Mouse (Mus musculus) hindbrain, embryonic 14.5 days (tissue): ENCODE measurements at regions not wholly inside any gene's neighbourhood (a gene's known extent, or its start where the extent isn't known, plus 50 kb on each side); places are given as distances from the start of the nearest gene placed in this dataset.
A peak's percentile ranks its signal among the peaks of the same experiment; 100 is the strongest.

Experiments
- ATAC-seq: fragments of 200-750 bp; cut with Nextera tagmentation; 2 replicates; pipeline ENCODE4 v1.8.0; 2017; ENCODE audit warnings: moderate number of reproducible peaks, mild to moderate bottlenecking, moderate TSS enrichment, moderate library complexity; ENCODE audit not compliant: low FRiP score
- DNase-seq: peaks from one replicate; pipeline ENCODE4 v3.0.0-alpha.2; 2015; ENCODE audit warnings: low spot score
- H3K27ac ChIP-seq: fragments of 300-500 bp; sonication (generic); 2 replicates; pipeline ENCODE4 v1.5.1; 2014; ENCODE audit warnings: mild to moderate bottlenecking, moderate library complexity
- H3K27me3 ChIP-seq: fragments of 300-500 bp; sonication (generic); 2 replicates; pipeline ENCODE4 v1.6.1; 2014; ENCODE audit warnings: mild to moderate bottlenecking, low read length, mixed read lengths; ENCODE audit not compliant: control insufficient read depth, insufficient read depth
- H3K36me3 ChIP-seq: fragments of 300-500 bp; sonication (generic); replicated peaks from 2 replicates; pipeline ENCODE4 v1.6.1; 2014; ENCODE audit not compliant: control insufficient read depth, insufficient read depth
- H3K4me1 ChIP-seq: fragments of 300-500 bp; sonication (generic); replicated peaks from 2 replicates; pipeline ENCODE4 v1.6.1; 2014; ENCODE audit warnings: antibody characterized with exemption, low read length, mixed read lengths; ENCODE audit not compliant: control insufficient read depth, insufficient read depth
- H3K4me2 ChIP-seq: fragments of 300-500 bp; sonication (generic); replicated peaks from 2 replicates; pipeline ENCODE4 v1.6.1; 2014; ENCODE audit warnings: mild to moderate bottlenecking, moderate library complexity
- H3K4me3 ChIP-seq: fragments of 300-500 bp; sonication (generic); replicated peaks from 2 replicates; pipeline ENCODE4 v1.5.1; 2014; ENCODE audit warnings: mild to moderate bottlenecking, low read length
- H3K9ac ChIP-seq: fragments of 300-500 bp; sonication (generic); 2 replicates; pipeline ENCODE4 v1.6.1; 2014
- H3K9me3 ChIP-seq: fragments of 300-500 bp; sonication (generic); 2 replicates; pipeline ENCODE4 v1.6.1; 2016; ENCODE audit warnings: low read length; ENCODE audit not compliant: control insufficient read depth
- WGBS: fragments of 180-500 bp; shearing (Covaris S2); extraction: QIAGEN DNeasy Blood & Tissue Kit; methylation state at CpG from one replicate; pipeline ENCODE4 v1.1.7; 2014; 5-methylcytosine and 5-hydroxymethylcytosine counted together

DNA sequence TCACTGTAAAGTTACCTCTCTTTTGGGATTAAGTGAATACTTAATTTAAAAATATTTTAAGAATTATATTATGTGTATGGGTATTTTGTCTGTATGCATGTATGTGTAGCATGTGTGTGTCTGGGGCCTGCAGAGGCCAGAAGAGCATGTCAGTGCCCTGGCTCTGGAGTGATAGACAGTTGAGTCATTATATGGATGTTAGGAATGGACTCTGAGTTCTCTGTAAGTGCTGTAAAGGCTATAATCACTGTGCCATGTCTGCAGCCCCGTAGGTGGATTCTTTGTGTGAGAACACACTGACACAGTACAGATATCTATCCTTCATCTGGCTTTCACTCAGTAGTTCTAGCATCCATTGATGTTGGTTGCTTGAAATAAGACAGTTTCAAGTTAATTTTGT is 2292.7 kb downstream of the 4930444P10Rik start:
- no peaks in the 10 kb centered on the region for H3K27me3 ChIP-seq

DNA sequence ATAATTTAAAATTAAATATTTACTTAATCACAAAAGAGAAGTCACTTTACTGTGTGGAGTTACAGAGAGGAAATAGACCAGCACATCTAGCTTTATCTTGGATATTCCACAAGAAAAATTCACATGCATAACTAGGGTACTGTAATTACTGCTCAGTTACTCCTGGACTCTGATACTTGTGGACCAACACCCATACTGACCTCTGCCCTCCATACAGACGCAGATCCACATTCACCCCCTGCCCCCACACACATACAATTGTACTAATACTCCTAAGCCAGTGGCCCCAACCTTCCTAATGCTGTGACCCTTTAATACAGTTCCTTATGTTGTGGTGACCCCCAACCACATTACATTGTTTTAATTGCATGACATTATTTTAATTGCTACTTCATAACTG is 2294.3 kb downstream of the 4930444P10Rik start:
- H3K36me3 ChIP-seq, result no peaks in the 10 kb centered on the region
- H3K4me3 ChIP-seq, result no peak overlapping the region
- ATAC-seq (no peak), DNase-seq (no peak)
- WGBS, result 80% methylated on average over 1 of the region's 1 CpGs
- no peak overlapping the region for H3K4me2 ChIP-seq
- no peak overlapping the region for H3K9ac ChIP-seq
- no peaks in the 10 kb centered on the region for H3K27me3 ChIP-seq
- no peak overlapping the region for H3K27ac ChIP-seq
- no peaks in the 10 kb centered on the region for H3K9me3 ChIP-seq
- no peaks in the 10 kb centered on the region for H3K4me1 ChIP-seq

More for the DNA sequence above, 2292.7 kb downstream of the 4930444P10Rik start:
- no peak for DNase-seq
- H3K4me3 ChIP-seq, result no peak overlapping the region
- H3K4me1 ChIP-seq, result no peaks in the 10 kb centered on the region
- H3K4me2 ChIP-seq, result no peak overlapping the region
- ATAC-seq, result no peak
- WGBS, result 92% methylated on average over 1 of the region's 1 CpGs
- H3K9ac ChIP-seq, result no peak overlapping the region
- no peaks in the 10 kb centered on the region for H3K9me3 ChIP-seq
- H3K27ac ChIP-seq, result no peak overlapping the region
- H3K36me3 ChIP-seq, result no peaks in the 10 kb centered on the region

DNA sequence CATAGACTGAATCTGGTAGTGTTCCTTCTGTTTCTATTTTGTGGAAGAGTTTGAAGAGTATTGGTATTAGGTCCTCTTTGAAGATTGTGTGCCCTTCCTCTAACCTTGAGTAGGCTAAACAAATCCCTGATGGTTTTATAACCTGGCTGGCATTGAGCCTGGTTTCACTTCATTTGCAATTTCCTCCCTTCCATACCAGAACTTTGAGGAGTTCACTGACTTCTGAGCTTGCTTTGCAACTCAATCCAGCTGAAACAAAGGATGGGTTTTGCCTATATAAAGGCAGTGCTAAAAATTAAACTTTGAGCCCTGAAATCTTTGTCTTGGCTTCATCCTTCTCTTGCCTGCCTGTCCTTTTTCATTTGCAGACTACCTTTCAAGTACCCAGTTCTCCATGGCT is 2297.9 kb downstream of the 4930444P10Rik start:
- H3K9me3 ChIP-seq, result peaks cover 16% of the 10 kb centered on the region; the same call in 1 of the 2 replicates
- no peak overlapping the region for H3K4me2 ChIP-seq
- no peaks in the 10 kb centered on the region for H3K4me1 ChIP-seq
- H3K4me3 ChIP-seq, result no peak overlapping the region
- ATAC-seq (no peak), DNase-seq (no peak)
- no peaks in the 10 kb centered on the region for H3K27me3 ChIP-seq
- no peak overlapping the region for H3K9ac ChIP-seq
- no peaks in the 10 kb centered on the region for H3K36me3 ChIP-seq
- no peak overlapping the region for H3K27ac ChIP-seq

DNA sequence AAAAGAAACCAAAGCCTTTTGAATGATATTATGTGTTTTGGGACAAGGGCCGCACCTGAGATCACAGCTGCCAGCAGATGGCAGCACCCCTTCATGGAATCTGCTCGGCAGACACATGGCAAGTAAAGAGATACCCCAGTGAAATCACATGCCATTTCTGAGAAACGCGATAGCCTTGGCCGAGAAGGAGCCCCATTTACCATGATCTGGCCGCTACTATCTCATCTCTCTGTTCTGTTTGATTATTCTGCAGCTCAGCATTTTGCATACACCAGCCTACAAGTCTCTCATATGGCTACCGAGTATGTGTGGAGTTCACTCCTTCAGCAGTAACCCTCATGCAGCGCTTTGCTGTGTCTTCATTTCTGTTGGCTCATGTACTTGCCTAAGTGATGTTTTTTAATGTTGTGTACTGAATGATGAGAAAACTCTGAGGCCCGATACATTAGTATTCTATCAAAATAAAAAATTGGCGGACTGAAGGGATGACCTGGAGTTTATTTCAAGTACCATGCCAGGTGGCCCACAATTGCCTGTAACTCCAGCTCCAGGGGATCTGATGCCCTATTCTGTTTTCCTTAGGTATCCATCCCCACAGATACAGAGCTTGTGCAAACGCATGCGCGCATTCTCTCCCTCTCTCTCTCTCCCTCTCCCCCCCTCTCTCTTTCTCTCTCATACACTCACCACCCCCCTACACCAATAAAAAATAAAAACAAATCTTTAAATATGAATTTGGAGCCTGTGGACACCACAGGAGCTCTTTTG is 2303.6 kb downstream of the 4930444P10Rik start:
- H3K4me3 ChIP-seq, result no peak overlapping the region
- peaks cover 16% of the 10 kb centered on the region; the same call in 1 of the 2 replicates for H3K9me3 ChIP-seq
- peak; percentile 88 for ATAC-seq
- no peaks in the 10 kb centered on the region for H3K36me3 ChIP-seq
- 40% methylated on average over 13 of the region's 13 CpGs for WGBS
- H3K27me3 ChIP-seq, result no peaks in the 10 kb centered on the region
- peak overlapping the region; percentile 45 for H3K4me2 ChIP-seq
- H3K27ac ChIP-seq, result no peak overlapping the region
- H3K4me1 ChIP-seq, result no peaks in the 10 kb centered on the region
- DNase-seq, result peak; percentile 92
- peak overlapping the region; percentile 25; the same call in 1 of the 2 replicates for H3K9ac ChIP-seq

DNA sequence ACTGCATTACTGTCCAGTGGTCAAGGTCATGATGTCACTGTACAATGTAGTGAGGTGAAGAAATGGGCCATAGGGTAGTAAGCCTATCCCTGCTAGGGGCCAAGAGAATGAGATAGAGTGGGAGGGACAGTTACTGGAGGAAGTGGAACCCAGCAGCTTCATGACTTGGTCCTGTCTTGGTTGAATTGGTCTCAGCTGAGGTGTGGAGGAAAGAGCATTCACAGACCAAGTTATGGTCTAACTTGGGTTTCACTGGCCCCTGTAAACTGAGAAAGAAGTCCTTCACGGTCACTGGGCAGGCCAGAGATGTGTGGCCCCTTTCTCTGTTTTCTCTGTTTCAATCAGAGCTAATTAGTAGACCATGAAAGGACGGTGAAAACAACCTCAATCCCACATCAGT is 2306.1 kb downstream of the 4930444P10Rik start:
- H3K9ac ChIP-seq, result no peak overlapping the region
- H3K27ac ChIP-seq, result no peak overlapping the region
- no peaks in the 10 kb centered on the region for H3K27me3 ChIP-seq
- H3K36me3 ChIP-seq, result no peaks in the 10 kb centered on the region
- H3K4me1 ChIP-seq, result no peaks in the 10 kb centered on the region
- no peak overlapping the region for H3K4me2 ChIP-seq
- ATAC-seq, result no peak
- no peak overlapping the region for H3K4me3 ChIP-seq
- no peak for DNase-seq
- 74% methylated on average over 2 of the region's 2 CpGs for WGBS
- peaks cover 10% of the 10 kb centered on the region; the same call in 1 of the 2 replicates for H3K9me3 ChIP-seq

DNA sequence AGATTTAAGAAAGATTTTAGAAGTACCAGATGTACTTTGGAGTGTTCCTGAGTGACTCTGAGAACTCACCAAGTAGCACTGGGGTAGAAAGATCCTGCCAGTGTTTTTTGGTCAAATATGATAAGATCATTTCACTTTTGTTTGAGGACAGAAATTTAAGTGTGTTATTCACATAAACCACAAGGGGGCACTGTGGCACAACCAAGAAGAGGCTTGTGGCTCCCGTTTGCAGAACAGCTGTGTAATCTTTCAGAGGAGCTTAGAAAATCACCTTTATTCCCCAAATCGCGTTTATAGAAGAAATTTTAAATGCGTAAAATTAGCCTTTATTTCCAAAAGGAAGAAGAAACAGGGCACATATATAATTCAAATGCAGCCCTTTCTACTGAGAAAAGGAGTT is 2308.7 kb downstream of the 4930444P10Rik start:
- no peaks in the 10 kb centered on the region for H3K36me3 ChIP-seq
- H3K27ac ChIP-seq, result no peak overlapping the region
- no peaks in the 10 kb centered on the region for H3K27me3 ChIP-seq
- ATAC-seq, result no peak
- WGBS, result 10% methylated on average over 4 of the region's 4 CpGs
- H3K4me3 ChIP-seq, result no peak overlapping the region
- no peak overlapping the region for H3K9ac ChIP-seq
- no peaks in the 10 kb centered on the region for H3K4me1 ChIP-seq
- peak; percentile 88 for DNase-seq
- H3K4me2 ChIP-seq, result no peak overlapping the region
- H3K9me3 ChIP-seq, result no peaks in the 10 kb centered on the region

DNA sequence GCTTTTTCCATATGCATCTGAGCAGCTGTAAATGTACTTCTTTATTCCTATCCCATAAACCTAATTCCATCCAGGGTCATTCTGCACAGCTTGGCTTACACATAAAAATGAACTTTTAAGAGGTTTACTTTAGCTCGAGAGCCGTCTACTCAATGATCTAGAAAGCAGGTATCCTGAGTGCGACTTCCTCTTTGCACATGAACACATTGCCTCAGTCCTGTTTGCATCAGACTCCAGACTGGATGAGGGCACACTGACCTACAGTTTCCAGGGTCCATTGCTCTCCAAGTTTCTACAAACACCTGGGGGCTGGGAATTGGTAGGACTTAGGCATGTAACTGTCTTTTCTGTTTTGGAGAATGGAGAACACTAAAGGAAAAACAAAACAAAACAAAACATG is 2310.5 kb downstream of the 4930444P10Rik start:
- Histone ChIP-seq H3K4me2 (no peak overlapping the region), H3K9ac (no peak overlapping the region), H3K4me1 (no peaks in the 10 kb centered on the region), H3K9me3 (no peaks in the 10 kb centered on the region), H3K4me3 (no peak overlapping the region), H3K36me3 (no peaks in the 10 kb centered on the region), H3K27me3 (no peaks in the 10 kb centered on the region), H3K27ac (no peak overlapping the region)
- ATAC-seq, result no peak
- WGBS, result 92% methylated on average over 3 of the region's 3 CpGs
- DNase-seq, result no peak

DNA sequence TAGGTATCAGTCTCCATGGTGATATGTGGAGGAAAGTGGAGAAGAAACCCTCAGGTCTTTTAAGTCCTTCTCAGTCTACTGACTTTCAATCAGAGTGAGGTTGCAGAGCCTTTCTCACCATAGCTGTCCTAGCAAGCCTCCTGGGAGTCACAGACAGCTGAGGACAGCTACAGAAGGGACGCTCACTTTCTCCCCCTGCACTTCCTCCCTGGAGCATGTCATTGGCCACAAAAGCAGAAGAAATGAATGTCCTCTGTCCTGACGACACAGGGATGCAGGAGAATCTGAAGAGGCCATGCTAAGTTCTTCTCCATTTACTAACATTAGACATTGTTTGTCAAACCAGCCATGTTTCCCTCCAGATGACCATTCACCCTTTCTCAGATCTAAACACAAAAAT is 2321.0 kb downstream of the 4930444P10Rik start:
- DNase-seq, result no peak
- Histone ChIP-seq H3K27ac (no peak overlapping the region), H3K4me3 (no peak overlapping the region), H3K4me2 (no peak overlapping the region), H3K4me1 (no peaks in the 10 kb centered on the region), H3K36me3 (no peaks in the 10 kb centered on the region), H3K27me3 (no peaks in the 10 kb centered on the region), H3K9ac (no peak overlapping the region), H3K9me3 (no peaks in the 10 kb centered on the region)
- ATAC-seq, result no peak
- WGBS, result 9% methylated on average over 2 of the region's 2 CpGs

DNA sequence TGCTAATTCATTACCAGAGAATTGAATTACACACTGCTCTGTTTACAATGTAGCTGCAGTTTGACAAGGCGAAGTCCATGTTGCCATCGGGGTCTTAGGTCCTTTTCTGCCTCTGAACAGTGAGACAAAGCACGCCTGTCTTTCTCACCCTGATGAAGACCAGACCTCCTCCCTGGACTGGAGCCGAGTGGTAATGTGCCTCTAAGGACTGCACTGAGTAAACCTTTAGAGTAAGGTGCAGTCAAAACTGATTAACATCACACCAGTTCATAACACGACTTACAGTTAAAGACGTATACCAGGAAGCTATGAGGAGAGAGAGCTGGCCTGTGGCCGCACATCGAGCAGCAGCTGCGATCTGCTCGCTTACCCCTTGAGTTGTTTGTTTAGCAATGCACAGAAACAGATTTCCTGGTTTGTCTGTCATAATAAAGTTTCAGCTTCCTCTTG is 2322.1 kb downstream of the 4930444P10Rik start:
- Histone ChIP-seq H3K9ac (no peak overlapping the region), H3K4me2 (no peak overlapping the region), H3K27ac (no peak overlapping the region), H3K27me3 (no peaks in the 10 kb centered on the region), H3K4me3 (no peak overlapping the region), H3K4me1 (no peaks in the 10 kb centered on the region), H3K36me3 (no peaks in the 10 kb centered on the region), H3K9me3 (no peaks in the 10 kb centered on the region)
- DNase-seq (no peak), ATAC-seq (no peak)
- WGBS, result 66% methylated on average over 10 of the region's 10 CpGs

DNA sequence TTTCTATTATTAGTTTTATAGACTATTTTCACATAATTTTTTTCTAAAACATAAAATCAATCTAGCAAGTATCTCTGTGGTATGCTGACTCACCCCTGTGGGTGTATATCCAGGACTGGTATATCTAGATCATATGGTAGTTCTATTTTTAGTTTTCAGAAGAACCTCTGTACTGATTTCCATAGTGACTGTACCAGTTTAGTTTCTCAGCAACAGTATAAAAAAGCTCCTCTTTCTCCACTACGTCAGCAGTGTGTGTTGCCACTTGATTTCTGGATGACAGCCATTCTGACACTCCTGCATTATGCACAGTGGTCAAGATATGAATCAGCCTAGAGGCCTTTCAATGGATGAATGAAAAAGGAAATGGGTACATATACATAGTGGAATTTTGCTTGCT is 2338.6 kb downstream of the A830018L16Rik start:
- H3K9ac ChIP-seq, result no peak overlapping the region
- H3K4me3 ChIP-seq, result no peak overlapping the region
- H3K4me1 ChIP-seq, result no peaks in the 10 kb centered on the region
- 69% methylated on average over 1 of the region's 1 CpGs for WGBS
- no peak overlapping the region for H3K27ac ChIP-seq
- no peak overlapping the region for H3K4me2 ChIP-seq
- no peaks in the 10 kb centered on the region for H3K9me3 ChIP-seq
- DNase-seq (no peak), ATAC-seq (no peak)
- H3K36me3 ChIP-seq, result no peaks in the 10 kb centered on the region
- H3K27me3 ChIP-seq, result no peaks in the 10 kb centered on the region
